Mouse (Mus musculus): ENCODE measurements around the gene Defb28. TPM values are rescaled to one million over a fixed set of nuclear protein-coding genes. Genes with fewer than 3 reads are reported as not detected.

Gene Defb28
- polyA plus RNA-seq, 1 experiment from 2014 or later = not detected

GRCm38 (mm10) chr2:152511592-152511991 lies 6.5 kb upstream of the Defb28 start, which contains the start of gene Defb26:
Gene Defb26 (minus strand): TSS chr2:152511692.
- Histone ChIP-seq H3K9me3 (replicated peaks) (no peaks in the 10 kb centered on the region), H3K9ac (no peak within 1 kb of the TSS), H3K36me3 (no peaks in the 10 kb centered on the region), H3K27ac (no peak within 1 kb of the TSS), H3K4me2 (no peak within 1 kb of the TSS), H3K27me3 (replicated peaks) (no peaks in the 10 kb centered on the region), H3K4me1 (no peaks in the 10 kb centered on the region), H3K4me3 (no peak within 1 kb of the TSS)
- ATAC-seq = no peak
- 74% methylated on average over 1 of the region's 1 CpGs for WGBS (ENCODE audit: insufficient replicate concordance)

GRCm38 (mm10) chr2:152516084-152516483 lies 2.0 kb upstream of the Defb28 start:
- no peaks in the 10 kb centered on the region for H3K36me3 ChIP-seq
- no peak overlapping the region for H3K4me2 ChIP-seq
- H3K9ac ChIP-seq = no peak overlapping the region
- H3K4me1 ChIP-seq = no peaks in the 10 kb centered on the region
- no peak overlapping the region for H3K4me3 ChIP-seq
- no peak overlapping the region for H3K27ac ChIP-seq
- WGBS (ENCODE audit: insufficient replicate concordance) = 66% methylated on average over 4 of the region's 4 CpGs
- no peaks in the 10 kb centered on the region for H3K27me3 ChIP-seq (replicated peaks)
- ATAC-seq = no peak
- H3K9me3 ChIP-seq (replicated peaks) = no peaks in the 10 kb centered on the region

GRCm38 (mm10) chr2:152539944-152540710 lies 22.1 kb downstream of the Defb28 start, which contains the start of gene Defb29:
Gene Defb29 (minus strand): TSS chr2:152540098.
- Histone ChIP-seq H3K4me3 (no peak within 1 kb of the TSS), H3K4me2 (no peak within 1 kb of the TSS), H3K4me1 (no peaks in the 10 kb centered on the region), H3K27ac (no peak within 1 kb of the TSS), H3K27me3 (replicated peaks) (no peaks in the 10 kb centered on the region; the same call in 1 of the 2 replicates), H3K9me3 (replicated peaks) (no peaks in the 10 kb centered on the region), H3K36me3 (no peaks in the 10 kb centered on the region), H3K9ac (no peak within 1 kb of the TSS)
- WGBS (ENCODE audit: insufficient replicate concordance) = 46% methylated on average over 13 of the region's 13 CpGs
- ATAC-seq = no peak

GRCm38 (mm10) chr2:152541979-152542378 lies 23.9 kb downstream of the Defb28 start:
- H3K4me3 ChIP-seq = no peak overlapping the region
- H3K4me2 ChIP-seq = no peak overlapping the region
- H3K36me3 ChIP-seq = no peaks in the 10 kb centered on the region
- 42% methylated on average over 9 of the region's 9 CpGs for WGBS (ENCODE audit: insufficient replicate concordance)
- ATAC-seq = no peak
- no peaks in the 10 kb centered on the region; the same call in 1 of the 2 replicates for H3K27me3 ChIP-seq (replicated peaks)
- no peaks in the 10 kb centered on the region for H3K4me1 ChIP-seq
- no peak overlapping the region for H3K9ac ChIP-seq
- H3K9me3 ChIP-seq (replicated peaks) = no peaks in the 10 kb centered on the region
- no peak overlapping the region for H3K27ac ChIP-seq

- Histone ChIP-seq H3K27ac (no peak overlapping the region), H3K4me2 (no peak overlapping the region), H3K4me1 (no peaks in the 10 kb centered on the region), H3K9ac (no peak overlapping the region), H3K27me3 (replicated peaks) (no peaks in the 10 kb centered on the region; the same call in 1 of the 2 replicates), H3K9me3 (replicated peaks) (no peaks in the 10 kb centered on the region), H3K36me3 (no peaks in the 10 kb centered on the region), H3K4me3 (no peak overlapping the region)
- ATAC-seq = no peak
- WGBS (ENCODE audit: insufficient replicate concordance) = 53% methylated on average over 2 of the region's 2 CpGs
These were observed 24.8 kb downstream of the Defb28 start for GRCm38 (mm10) chr2:152542897-152543296.

GRCm38 (mm10) chr2:152543478-152543877 lies 25.4 kb downstream of the Defb28 start:
- no peaks in the 10 kb centered on the region; the same call in 1 of the 2 replicates for H3K27me3 ChIP-seq (replicated peaks)
- H3K27ac ChIP-seq = no peak overlapping the region
- no peak overlapping the region for H3K4me3 ChIP-seq
- H3K4me1 ChIP-seq = no peaks in the 10 kb centered on the region
- no peak for ATAC-seq
- no peak overlapping the region for H3K9ac ChIP-seq
- H3K4me2 ChIP-seq = no peak overlapping the region
- 65% methylated on average over 4 of the region's 4 CpGs for WGBS (ENCODE audit: insufficient replicate concordance)
- H3K36me3 ChIP-seq = no peaks in the 10 kb centered on the region
- H3K9me3 ChIP-seq (replicated peaks) = no peaks in the 10 kb centered on the region

GRCm38 (mm10) chr2:152544691-152545090 lies 26.6 kb downstream of the Defb28 start:
- Histone ChIP-seq H3K27ac (no peak overlapping the region), H3K27me3 (replicated peaks) (no peaks in the 10 kb centered on the region; the same call in 1 of the 2 replicates), H3K4me1 (no peaks in the 10 kb centered on the region), H3K9me3 (replicated peaks) (no peaks in the 10 kb centered on the region), H3K4me3 (no peak overlapping the region), H3K9ac (no peak overlapping the region), H3K36me3 (no peaks in the 10 kb centered on the region), H3K4me2 (no peak overlapping the region)
- WGBS (ENCODE audit: insufficient replicate concordance) = 25% methylated on average over 4 of the region's 4 CpGs
- no peak for ATAC-seq

- Histone ChIP-seq H3K9me3 (replicated peaks) (no peaks in the 10 kb centered on the region), H3K27ac (no peak overlapping the region), H3K4me3 (no peak overlapping the region), H3K27me3 (replicated peaks) (no peaks in the 10 kb centered on the region), H3K36me3 (no peaks in the 10 kb centered on the region), H3K9ac (no peak overlapping the region), H3K4me1 (no peaks in the 10 kb centered on the region), H3K4me2 (no peak overlapping the region)
- WGBS (ENCODE audit: insufficient replicate concordance) = 55% methylated on average over 5 of the region's 5 CpGs
- ATAC-seq = no peak
These were observed 30.1 kb downstream of the Defb28 start for GRCm38 (mm10) chr2:152548124-152548523.

GRCm38 (mm10) chr2:152553774-152554423 lies 35.8 kb downstream of the Defb28 start:
- Histone ChIP-seq H3K4me2 (no peak overlapping the region), H3K9ac (no peak overlapping the region), H3K27me3 (replicated peaks) (no peaks in the 10 kb centered on the region; the same call in 1 of the 2 replicates), H3K27ac (no peak overlapping the region), H3K4me1 (no peaks in the 10 kb centered on the region), H3K4me3 (no peak overlapping the region), H3K36me3 (no peaks in the 10 kb centered on the region), H3K9me3 (replicated peaks) (no peaks in the 10 kb centered on the region)
- WGBS (ENCODE audit: insufficient replicate concordance) = 11% methylated on average over 16 of the region's 16 CpGs
- ATAC-seq = no peak

- no peaks in the 10 kb centered on the region for H3K36me3 ChIP-seq
- no peaks in the 10 kb centered on the region for H3K4me1 ChIP-seq
- H3K9me3 ChIP-seq (replicated peaks) = no peaks in the 10 kb centered on the region
- no peak overlapping the region for H3K9ac ChIP-seq
- H3K27ac ChIP-seq = no peak overlapping the region
- 63% methylated on average over 7 of the region's 7 CpGs for WGBS (ENCODE audit: insufficient replicate concordance)
- H3K27me3 ChIP-seq (replicated peaks) = no peaks in the 10 kb centered on the region; the same call in 1 of the 2 replicates
- H3K4me2 ChIP-seq = no peak overlapping the region
- no peak for ATAC-seq
- no peak overlapping the region for H3K4me3 ChIP-seq
These were observed 38.6 kb downstream of the Defb28 start for GRCm38 (mm10) chr2:152556655-152557054.

GRCm38 (mm10) chr2:152569038-152569437 lies 51.0 kb downstream of the Defb28 start, which contains the start of gene Gm17416:
Gene Gm17416 (plus strand): TSS chr2:152569338.
- Histone ChIP-seq H3K4me3 (no peak within 1 kb of the TSS), H3K36me3 (no peaks in the 10 kb centered on the region), H3K27me3 (replicated peaks) (0 out of 2 replicates have a peak, but pooled peaks cover 3% of the 10 kb centered on the region), H3K4me2 (no peak within 1 kb of the TSS), H3K4me1 (no peaks in the 10 kb centered on the region), H3K9ac (no peak within 1 kb of the TSS), H3K9me3 (replicated peaks) (no peaks in the 10 kb centered on the region), H3K27ac (no peak within 1 kb of the TSS)
- ATAC-seq = no peak
- WGBS (ENCODE audit: insufficient replicate concordance) = 66% methylated on average over 5 of the region's 5 CpGs

GRCm38 (mm10) chr2:152569881-152570280 lies 51.8 kb downstream of the Defb28 start:
- ATAC-seq = no peak
- Histone ChIP-seq H3K4me3 (no peak overlapping the region), H3K9me3 (replicated peaks) (no peaks in the 10 kb centered on the region), H3K36me3 (no peaks in the 10 kb centered on the region), H3K9ac (no peak overlapping the region), H3K27ac (no peak overlapping the region), H3K4me1 (no peaks in the 10 kb centered on the region), H3K27me3 (replicated peaks) (0 out of 2 replicates have a peak, but pooled peaks cover 3% of the 10 kb centered on the region), H3K4me2 (no peak overlapping the region)
- WGBS (ENCODE audit: insufficient replicate concordance) = 64% methylated on average over 4 of the region's 4 CpGs
